Mouse (Mus musculus): ENCODE measurements at regions not wholly inside any gene's neighbourhood (a gene's known extent, or its start where the extent isn't known, plus 50 kb on each side); places are given as distances from the start of the nearest gene placed in this dataset.

- Histone ChIP-seq H3K27ac (no peak overlapping the region), H3K27me3 (replicated peaks) (no peaks in the 10 kb centered on the region), H3K9me3 (replicated peaks) (0 out of 2 replicates have a peak, but pooled peaks cover 3% of the 10 kb centered on the region), H3K36me3 (no peaks in the 10 kb centered on the region), H3K9ac (no peak overlapping the region), H3K4me1 (no peaks in the 10 kb centered on the region), H3K4me2 (no peak overlapping the region), H3K4me3 (no peak overlapping the region)
- WGBS (ENCODE audit: insufficient replicate concordance): 73% methylated on average over 7 of the region's 10 CpGs
- ATAC-seq: no peak
These were observed 145.1 kb upstream of the Zfp64 start for GRCm38 (mm10) chr2:169100516-169100915.

GRCm38 (mm10) chr2:169099678-169100077 lies 144.3 kb upstream of the Zfp64 start:
- no peaks in the 10 kb centered on the region for H3K36me3 ChIP-seq
- no peak overlapping the region for H3K9ac ChIP-seq
- ATAC-seq: no peak
- no peak overlapping the region for H3K4me3 ChIP-seq
- no peaks in the 10 kb centered on the region for H3K27me3 ChIP-seq (replicated peaks)
- H3K4me2 ChIP-seq: no peak overlapping the region
- H3K9me3 ChIP-seq (replicated peaks): 0 out of 2 replicates have a peak, but pooled peaks cover 3% of the 10 kb centered on the region
- no peak overlapping the region for H3K27ac ChIP-seq
- H3K4me1 ChIP-seq: no peaks in the 10 kb centered on the region
- 82% methylated on average over 12 of the region's 12 CpGs for WGBS (ENCODE audit: insufficient replicate concordance)

DNA sequence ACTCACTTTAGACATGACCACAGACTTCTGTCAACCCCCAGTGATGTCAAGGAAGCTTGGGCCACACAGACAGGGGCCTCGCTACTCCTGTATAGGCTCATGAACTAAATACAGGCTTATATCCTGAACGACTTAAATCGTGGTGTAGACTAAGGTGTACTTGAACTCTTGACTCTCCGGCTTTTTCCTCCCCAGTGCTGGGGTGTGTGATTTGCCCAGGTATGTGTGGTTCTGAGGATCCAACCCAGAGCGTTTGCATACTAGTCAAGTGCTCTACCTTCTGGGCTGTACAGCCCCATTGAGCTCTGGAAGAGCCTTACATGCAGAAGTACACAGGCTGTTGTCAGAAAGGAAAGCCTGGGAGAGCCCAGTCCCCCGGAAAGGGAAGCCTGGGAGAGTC lies 143.2 kb upstream of the Zfp64 start:
- ATAC-seq: no peak
- Histone ChIP-seq H3K9ac (no peak overlapping the region), H3K27me3 (replicated peaks) (no peaks in the 10 kb centered on the region), H3K27ac (no peak overlapping the region), H3K4me2 (no peak overlapping the region), H3K4me3 (no peak overlapping the region), H3K36me3 (no peaks in the 10 kb centered on the region), H3K4me1 (no peaks in the 10 kb centered on the region), H3K9me3 (replicated peaks) (0 out of 2 replicates have a peak, but pooled peaks cover 3% of the 10 kb centered on the region)
- 76% methylated on average over 6 of the region's 6 CpGs for WGBS (ENCODE audit: insufficient replicate concordance)

DNA sequence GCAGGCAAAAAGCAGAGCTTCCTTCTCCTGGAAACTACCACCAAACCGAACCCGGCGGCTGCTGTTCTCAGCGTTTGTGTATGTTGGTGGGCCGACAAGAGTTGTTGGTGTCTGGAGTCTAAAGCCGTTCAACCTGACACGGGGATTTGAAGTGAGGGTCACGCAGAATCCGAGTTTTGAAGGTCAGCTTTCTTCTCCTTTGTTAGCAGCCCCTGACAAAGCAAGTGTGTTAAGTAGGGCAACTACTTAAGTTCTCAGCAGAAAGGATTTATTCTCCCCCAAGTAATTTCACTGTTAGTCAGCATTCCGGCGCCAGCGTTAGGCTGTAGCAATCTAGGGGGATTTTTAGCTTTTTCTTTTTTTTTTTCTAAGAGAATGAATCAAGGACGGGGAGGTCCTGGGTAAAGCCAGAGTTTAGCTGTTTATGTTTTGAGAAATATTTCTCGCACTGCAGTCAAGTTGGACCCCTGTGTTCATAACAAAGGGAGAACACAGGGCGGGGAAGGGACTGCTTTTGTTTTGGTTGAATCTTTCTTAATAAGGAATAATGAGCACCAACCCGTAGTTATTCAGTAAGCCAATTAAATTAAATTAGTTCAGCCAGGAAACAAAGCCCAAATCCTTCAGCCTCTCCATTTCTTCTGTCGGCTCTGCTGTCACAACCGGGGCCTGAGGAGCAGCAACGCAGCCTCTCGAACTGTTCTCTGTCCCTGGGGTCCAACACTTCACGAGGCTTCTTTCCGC lies 138.8 kb upstream of the Zfp64 start:
- H3K27ac ChIP-seq: no peak overlapping the region
- 79% methylated on average over 22 of the region's 22 CpGs for WGBS (ENCODE audit: insufficient replicate concordance)
- ATAC-seq: no peak

GRCm38 (mm10) chr2:169090256-169090655 lies 134.9 kb upstream of the Zfp64 start:
- Histone ChIP-seq H3K36me3 (no peaks in the 10 kb centered on the region), H3K4me2 (no peak overlapping the region), H3K27me3 (replicated peaks) (no peaks in the 10 kb centered on the region), H3K4me3 (no peak overlapping the region), H3K9ac (no peak overlapping the region), H3K4me1 (no peaks in the 10 kb centered on the region; the same call in 1 of the 2 replicates), H3K27ac (no peak overlapping the region), H3K9me3 (replicated peaks) (peaks cover 11% of the 10 kb centered on the region; the same call in 1 of the 2 replicates)
- no peak for ATAC-seq
- WGBS (ENCODE audit: insufficient replicate concordance): 70% methylated on average over 3 of the region's 3 CpGs

More for the DNA sequence above, 138.8 kb upstream of the Zfp64 start:
- Histone ChIP-seq H3K36me3 (no peaks in the 10 kb centered on the region), H3K4me2 (no peak overlapping the region), H3K9me3 (replicated peaks) (peaks cover 11% of the 10 kb centered on the region; the same call in 1 of the 2 replicates), H3K4me1 (no peaks in the 10 kb centered on the region), H3K4me3 (no peak overlapping the region), H3K9ac (no peak overlapping the region), H3K27me3 (replicated peaks) (no peaks in the 10 kb centered on the region)

GRCm38 (mm10) chr2:169088870-169089484 lies 133.6 kb upstream of the Zfp64 start:
- Histone ChIP-seq H3K9ac (no peak overlapping the region), H3K27ac (no peak overlapping the region), H3K9me3 (replicated peaks) (peaks cover 11% of the 10 kb centered on the region; the same call in 1 of the 2 replicates), H3K4me3 (no peak overlapping the region), H3K4me1 (no peaks in the 10 kb centered on the region; the same call in 1 of the 2 replicates), H3K27me3 (replicated peaks) (no peaks in the 10 kb centered on the region), H3K4me2 (no peak overlapping the region), H3K36me3 (no peaks in the 10 kb centered on the region)
- WGBS (ENCODE audit: insufficient replicate concordance): 36% methylated on average over 16 of the region's 16 CpGs
- peak; percentile 30; the same call in 1 of the 2 replicates for ATAC-seq

GRCm38 (mm10) chr2:169088301-169088700 lies 132.9 kb upstream of the Zfp64 start:
- Histone ChIP-seq H3K9ac (no peak overlapping the region), H3K4me1 (no peaks in the 10 kb centered on the region; the same call in 1 of the 2 replicates), H3K27me3 (replicated peaks) (no peaks in the 10 kb centered on the region), H3K27ac (no peak overlapping the region), H3K36me3 (no peaks in the 10 kb centered on the region), H3K4me3 (no peak overlapping the region), H3K4me2 (no peak overlapping the region), H3K9me3 (replicated peaks) (peaks cover 11% of the 10 kb centered on the region; the same call in 1 of the 2 replicates)
- 65% methylated on average over 10 of the region's 10 CpGs for WGBS (ENCODE audit: insufficient replicate concordance)
- no peak for ATAC-seq

GRCm38 (mm10) chr2:169071267-169071666 lies 115.9 kb upstream of the Zfp64 start:
- H3K27ac ChIP-seq: no peak overlapping the region
- no peak overlapping the region for H3K4me2 ChIP-seq
- ATAC-seq: no peak
- H3K9ac ChIP-seq: no peak overlapping the region
- H3K4me1 ChIP-seq: no peaks in the 10 kb centered on the region
- no peak overlapping the region for H3K4me3 ChIP-seq
- 0 out of 2 replicates have a peak, but pooled peaks cover 9% of the 10 kb centered on the region for H3K9me3 ChIP-seq (replicated peaks)
- H3K36me3 ChIP-seq: no peaks in the 10 kb centered on the region
- no peaks in the 10 kb centered on the region for H3K27me3 ChIP-seq (replicated peaks)

GRCm38 (mm10) chr2:169065166-169065698 lies 109.8 kb upstream of the Zfp64 start:
- no peaks in the 10 kb centered on the region for H3K9me3 ChIP-seq (replicated peaks)
- WGBS (ENCODE audit: insufficient replicate concordance): 76% methylated on average over 16 of the region's 16 CpGs
- no peak overlapping the region for H3K4me3 ChIP-seq
- no peak for ATAC-seq
- H3K4me1 ChIP-seq: no peaks in the 10 kb centered on the region
- H3K27me3 ChIP-seq (replicated peaks): no peaks in the 10 kb centered on the region
- no peaks in the 10 kb centered on the region for H3K36me3 ChIP-seq
- H3K27ac ChIP-seq: no peak overlapping the region
- no peak overlapping the region for H3K4me2 ChIP-seq
- H3K9ac ChIP-seq: no peak overlapping the region

- no peak for ATAC-seq
- WGBS (ENCODE audit: insufficient replicate concordance): 8% methylated on average over 11 of the region's 11 CpGs
- H3K9ac ChIP-seq: no peak overlapping the region; the same call in 1 of the 2 replicates
These were observed 106.1 kb upstream of the Zfp64 start for GRCm38 (mm10) chr2:169061520-169061919.

DNA sequence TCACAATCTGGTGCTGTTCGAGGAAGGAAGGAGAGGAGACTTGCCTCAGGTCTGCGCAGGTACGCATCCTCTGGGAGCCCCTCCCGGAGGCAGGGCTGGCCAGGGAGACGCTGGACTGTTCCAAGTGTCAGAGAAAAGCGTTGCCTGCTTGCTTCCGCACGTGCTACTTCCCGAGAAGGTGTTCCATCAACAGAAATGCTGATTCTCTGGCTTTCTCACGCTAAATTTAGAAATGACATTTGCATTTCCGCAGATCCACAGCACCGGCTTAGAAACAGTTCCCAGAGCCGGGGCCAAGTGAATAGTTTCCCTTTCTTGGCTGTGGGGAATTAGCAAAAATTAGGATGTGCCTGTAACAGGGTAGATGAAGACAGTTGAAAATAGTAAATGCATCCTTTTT lies 105.1 kb upstream of the Zfp64 start:
- no peak overlapping the region for H3K4me2 ChIP-seq
- no peak overlapping the region for H3K4me3 ChIP-seq
- no peaks in the 10 kb centered on the region for H3K4me1 ChIP-seq
- no peaks in the 10 kb centered on the region for H3K27me3 ChIP-seq (replicated peaks)
- WGBS (ENCODE audit: insufficient replicate concordance): 49% methylated on average over 13 of the region's 13 CpGs
- no peak for ATAC-seq
- peaks cover 4% of the 10 kb centered on the region for H3K9me3 ChIP-seq (replicated peaks)
- H3K36me3 ChIP-seq: no peaks in the 10 kb centered on the region
- no peak overlapping the region for H3K27ac ChIP-seq
- no peak overlapping the region for H3K9ac ChIP-seq

More at GRCm38 (mm10) chr2:169061520-169061919, 106.1 kb upstream of the Zfp64 start:
- no peaks in the 10 kb centered on the region for H3K27me3 ChIP-seq (replicated peaks)
- 0 out of 2 replicates have a peak overlapping the region, but pooled peaks have one; percentile 14 for H3K4me2 ChIP-seq
- no peak overlapping the region for H3K27ac ChIP-seq
- H3K4me3 ChIP-seq: no peak overlapping the region
- no peaks in the 10 kb centered on the region for H3K4me1 ChIP-seq
- peaks cover 4% of the 10 kb centered on the region for H3K9me3 ChIP-seq (replicated peaks)
- no peaks in the 10 kb centered on the region for H3K36me3 ChIP-seq

DNA sequence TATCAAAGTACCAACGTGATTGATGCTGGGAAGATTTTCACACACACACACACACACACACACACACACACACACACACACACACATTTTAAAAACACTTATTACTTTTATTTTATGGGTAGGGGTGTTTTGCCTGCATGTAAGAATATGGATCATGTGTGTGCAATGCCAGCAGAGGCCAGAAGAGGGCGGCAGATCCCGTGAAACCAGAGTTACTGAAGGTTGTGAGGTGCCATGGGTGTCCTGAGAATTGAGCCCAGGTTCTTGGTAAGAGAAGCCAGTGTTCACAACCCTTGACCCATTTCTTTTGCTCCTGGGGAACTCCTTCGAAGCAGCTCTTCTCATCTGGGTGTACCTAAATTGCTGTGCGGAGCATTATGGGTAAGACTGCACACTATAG lies 102.4 kb upstream of the Zfp64 start:
- H3K4me1 ChIP-seq: no peaks in the 10 kb centered on the region
- no peak for ATAC-seq
- no peak overlapping the region for H3K4me3 ChIP-seq
- 48% methylated on average over 5 of the region's 5 CpGs for WGBS (ENCODE audit: insufficient replicate concordance)
- peaks cover 4% of the 10 kb centered on the region for H3K9me3 ChIP-seq (replicated peaks)
- no peak overlapping the region for H3K27ac ChIP-seq
- no peak overlapping the region for H3K9ac ChIP-seq
- no peak overlapping the region for H3K4me2 ChIP-seq
- H3K27me3 ChIP-seq (replicated peaks): no peaks in the 10 kb centered on the region
- H3K36me3 ChIP-seq: no peaks in the 10 kb centered on the region

Measured in liver, embryonic 12.5 days (tissue).